Mouse (Mus musculus) heart, postnatal 0 days (tissue): ENCODE measurements around the gene Cetn3. TPM values are rescaled to one million over a fixed set of nuclear protein-coding genes. Genes with fewer than 3 reads are reported as not detected.

Experiments
- ATAC-seq: fragments of 200-750 bp; cut with Nextera tagmentation; 2 replicates; pipeline ENCODE4 v1.8.0; 2017; ENCODE audit warnings: low read depth, moderate number of reproducible peaks, moderate library complexity; ENCODE audit not compliant: insufficient read depth
- DNase-seq: peaks from one replicate; pipeline ENCODE4 v3.0.0-alpha.2; 2016; ENCODE audit warnings: low spot score
- H3K27ac ChIP-seq: fragments of 300-500 bp; sonication (generic); 2 replicates; pipeline ENCODE4 v1.5.1; 2014; ENCODE audit warnings: low read depth, mild to moderate bottlenecking
- H3K27me3 ChIP-seq: fragments of 300-500 bp; sonication (generic); 2 replicates; pipeline ENCODE4 v1.6.1; 2014; ENCODE audit warnings: low read length, mixed read lengths; ENCODE audit not compliant: control insufficient read depth, insufficient read depth
- H3K36me3 ChIP-seq: fragments of 300-500 bp; sonication (generic); replicated peaks from 2 replicates; pipeline ENCODE4 v1.6.1; 2014; ENCODE audit warnings: low read length, mixed read lengths; ENCODE audit not compliant: control insufficient read depth, insufficient read depth
- H3K4me1 ChIP-seq: fragments of 300-500 bp; sonication (generic); 2 replicates; pipeline ENCODE4 v1.6.1; 2014; ENCODE audit warnings: antibody characterized with exemption; ENCODE audit not compliant: control insufficient read depth, insufficient read depth
- H3K4me2 ChIP-seq: fragments of 300-500 bp; sonication (generic); 2 replicates; pipeline ENCODE4 v1.6.1; 2014; ENCODE audit warnings: low read depth, mild to moderate bottlenecking, low read length, moderate library complexity
- H3K4me3 ChIP-seq: fragments of 300-500 bp; sonication (generic); 2 replicates; pipeline ENCODE4 v1.5.1; 2014; ENCODE audit warnings: low read depth, low read length
- H3K9ac ChIP-seq: fragments of 300-500 bp; sonication (generic); replicated peaks from 2 replicates; pipeline ENCODE4 v1.6.1; 2014; ENCODE audit warnings: low read depth, low read length, mixed read lengths
- H3K9me3 ChIP-seq: fragments of 300-500 bp; sonication (generic); replicated peaks from 2 replicates; pipeline ENCODE4 v1.6.1; 2016; ENCODE audit warnings: low read length; ENCODE audit not compliant: control insufficient read depth
- CTCF ChIP-seq: IDR thresholded peaks from 2 replicates; pipeline ENCODE4 v1.5.1; 2016; ENCODE audit warnings: antibody characterized with exemption, control low read depth, low read depth
- EP300 ChIP-seq: IDR thresholded peaks from 2 replicates; pipeline ENCODE4 v1.6.1; 2016; ENCODE audit warnings: antibody characterized with exemption, low read depth
- WGBS: fragments of 180-500 bp; shearing (Covaris S2); extraction: QIAGEN DNeasy Blood & Tissue Kit; methylation state at CpG from one replicate; pipeline ENCODE4 v1.1.7; 2014; 5-methylcytosine and 5-hydroxymethylcytosine counted together
- polyA plus RNA-seq: library from polyadenylated mRNA; unstranded; fragments of >200 nt; fragmentation: Nextera tagmentation; extraction: Ambion mirVana; gene quantifications from 2 replicates; pipeline ENCODE4 v1.2.1, GENCODE M21; 2015
- total RNA-seq: library from RNA; depleted of rRNA; stranded (reverse); fragments of >200 nt; gene quantifications from 2 replicates; pipeline ENCODE4 v1.2.3, GENCODE M21; 2014; ENCODE audit warnings: low replicate concordance

The Cetn3 gene
- total and polyA plus RNA-seq, 2 experiments from 2014 or later: 99.7 to 197 TPM

GRCm38 (mm10) chr13:81785766-81786480, 3.0 kb downstream of the Cetn3 start:
- H3K9me3 ChIP-seq: no peaks in the 10 kb centered on the region
- ATAC-seq (no peak), DNase-seq (no peak)
- H3K27ac ChIP-seq: no peak overlapping the region; the same call in 1 of the 2 replicates
- no peaks in the 10 kb centered on the region for H3K27me3 ChIP-seq
- 0 out of 2 replicates have a peak, but pooled peaks cover 6% of the 10 kb centered on the region for H3K4me1 ChIP-seq
- 0 out of 2 replicates have a peak overlapping the region, but pooled peaks have one; percentile 7 for H3K4me2 ChIP-seq
- TF ChIP-seq EP300: no peak
- TF ChIP-seq CTCF: no peak
- no peak overlapping the region for H3K9ac ChIP-seq
- H3K36me3 ChIP-seq: peaks cover 32% of the 10 kb centered on the region
- H3K4me3 ChIP-seq: no peak overlapping the region
- WGBS: 62% methylated on average over 11 of the region's 11 CpGs

GRCm38 (mm10) chr13:81790160-81790559, 7.3 kb downstream of the Cetn3 start:
- Histone ChIP-seq H3K9ac (no peak overlapping the region), H3K4me3 (no peak overlapping the region), H3K9me3 (no peaks in the 10 kb centered on the region), H3K27me3 (no peaks in the 10 kb centered on the region), H3K4me2 (no peak overlapping the region), H3K27ac (no peak overlapping the region), H3K36me3 (peaks cover 29% of the 10 kb centered on the region), H3K4me1 (0 out of 2 replicates have a peak, but pooled peaks cover 6% of the 10 kb centered on the region)
- ATAC-seq (no peak), DNase-seq (no peak)
- 90% methylated on average over 8 of the region's 8 CpGs for WGBS
- TF ChIP-seq CTCF (no peak), EP300 (no peak)

- Histone ChIP-seq H3K36me3 (peaks cover 22% of the 10 kb centered on the region), H3K4me3 (no peak overlapping the region), H3K4me2 (no peak overlapping the region), H3K27me3 (no peaks in the 10 kb centered on the region), H3K9me3 (no peaks in the 10 kb centered on the region), H3K4me1 (0 out of 2 replicates have a peak, but pooled peaks cover 6% of the 10 kb centered on the region), H3K27ac (no peak overlapping the region), H3K9ac (no peak overlapping the region)
- DNase-seq (no peak), ATAC-seq (no peak)
- TF ChIP-seq CTCF (no peak), EP300 (no peak)
- 15% methylated on average over 8 of the region's 8 CpGs for WGBS
These were observed 9.0 kb downstream of the Cetn3 start for GRCm38 (mm10) chr13:81791861-81792260.

GRCm38 (mm10) chr13:81793850-81794249, 11.0 kb downstream of the Cetn3 start:
- Histone ChIP-seq H3K36me3 (peaks cover 11% of the 10 kb centered on the region; the same call in 1 of the 2 replicates), H3K4me3 (no peak overlapping the region), H3K4me1 (0 out of 2 replicates have a peak, but pooled peaks cover 6% of the 10 kb centered on the region), H3K27me3 (no peaks in the 10 kb centered on the region), H3K4me2 (no peak overlapping the region), H3K9me3 (no peaks in the 10 kb centered on the region), H3K27ac (no peak overlapping the region), H3K9ac (no peak overlapping the region)
- ATAC-seq (no peak), DNase-seq (no peak)
- TF ChIP-seq CTCF: no peak
- TF ChIP-seq EP300: no peak
- 18% methylated on average over 1 of the region's 1 CpGs for WGBS

GRCm38 (mm10) chr13:81801121-81801520, 18.2 kb downstream of the Cetn3 start:
- H3K36me3 ChIP-seq: 0 out of 2 replicates have a peak, but pooled peaks cover 7% of the 10 kb centered on the region
- WGBS: 26% methylated on average over 3 of the region's 3 CpGs
- H3K4me3 ChIP-seq: no peak overlapping the region
- H3K27ac ChIP-seq: no peak overlapping the region
- DNase-seq (peak; percentile 18), ATAC-seq (no peak)
- no peak overlapping the region for H3K9ac ChIP-seq
- no peaks in the 10 kb centered on the region for H3K9me3 ChIP-seq
- H3K27me3 ChIP-seq: no peaks in the 10 kb centered on the region
- peak overlapping the region; percentile 38; the same call in 1 of the 2 replicates for H3K4me2 ChIP-seq
- TF ChIP-seq EP300 (no peak), CTCF (peak; percentile 39)
- H3K4me1 ChIP-seq: no peaks in the 10 kb centered on the region
